Mouse (Mus musculus) midbrain, postnatal 0 days (tissue): Measurements from ENCODE around the gene Eef2kmt. TPM values are rescaled to one million over a fixed set of nuclear protein-coding genes. Genes with fewer than 3 reads are reported as not detected.

Experiments used
- ATAC-seq: fragments of 200-750 bp; cut with Nextera tagmentation; 2 replicates; pipeline ENCODE4 v1.8.0; 2017; ENCODE audit warnings: moderate number of reproducible peaks, mild to moderate bottlenecking, moderate TSS enrichment, moderate library complexity; ENCODE audit not compliant: low FRiP score
- DNase-seq: peaks from one replicate; pipeline ENCODE4 v3.0.0-alpha.2; 2015; ENCODE audit warnings: low spot score
- H3K27ac ChIP-seq: fragments of 300-500 bp; sonication (generic); 2 replicates; pipeline ENCODE4 v1.5.1; 2014; ENCODE audit warnings: low read depth, mild to moderate bottlenecking, low read length, mixed read lengths
- H3K27me3 ChIP-seq: fragments of 300-500 bp; sonication (generic); 2 replicates; pipeline ENCODE4 v1.6.1; 2014; ENCODE audit warnings: low read length, control low read depth, mixed read lengths; ENCODE audit not compliant: insufficient read depth
- H3K36me3 ChIP-seq: fragments of 300-500 bp; sonication (generic); 2 replicates; pipeline ENCODE4 v1.6.1; 2014; ENCODE audit warnings: low read length, control low read depth, mixed read lengths; ENCODE audit not compliant: insufficient read depth
- H3K4me1 ChIP-seq: fragments of 300-500 bp; sonication (generic); 2 replicates; pipeline ENCODE4 v1.6.1; 2014; ENCODE audit warnings: mild to moderate bottlenecking, control low read depth, antibody characterized with exemption, low read length, mixed read lengths; ENCODE audit not compliant: insufficient read depth
- H3K4me2 ChIP-seq: fragments of 300-500 bp; sonication (generic); 2 replicates; pipeline ENCODE4 v1.6.1; 2014; ENCODE audit warnings: low read depth, mild to moderate bottlenecking, low read length, mixed read lengths; ENCODE audit not compliant: poor library complexity, severe bottlenecking
- H3K4me3 ChIP-seq: fragments of 300-500 bp; sonication (generic); 2 replicates; pipeline ENCODE4 v1.5.1; 2014; ENCODE audit warnings: low read depth, mild to moderate bottlenecking, low read length, moderate library complexity
- H3K9ac ChIP-seq: fragments of 300-500 bp; sonication (generic); replicated peaks from 2 replicates; pipeline ENCODE4 v1.6.1; 2014; ENCODE audit warnings: mild to moderate bottlenecking, low read length, moderate library complexity, mixed read lengths; ENCODE audit not compliant: poor library complexity, severe bottlenecking
- H3K9me3 ChIP-seq: fragments of 300-500 bp; sonication (generic); 2 replicates; pipeline ENCODE4 v1.6.1; 2016; ENCODE audit warnings: low read length, control low read depth
- CTCF ChIP-seq: IDR thresholded peaks from 2 replicates; pipeline ENCODE4 v1.5.1; 2016; ENCODE audit warnings: antibody characterized with exemption, mild to moderate bottlenecking
- WGBS: fragments of 180-500 bp; shearing (Covaris S2); extraction: QIAGEN DNeasy Blood & Tissue Kit; methylation state at CpG from one replicate; pipeline ENCODE4 v1.1.7; 2014; 5-methylcytosine and 5-hydroxymethylcytosine counted together
- polyA plus RNA-seq: library from polyadenylated mRNA; unstranded; fragments of >200 nt; fragmentation: Nextera tagmentation; extraction: Ambion mirVana; gene quantifications from 2 replicates; pipeline ENCODE4 v1.2.1, GENCODE M21; 2015
- total RNA-seq: library from RNA; depleted of rRNA; stranded (reverse); fragments of >200 nt; gene quantifications from 2 replicates; pipeline ENCODE4 v1.2.3, GENCODE M21; 2014

Gene Eef2kmt
- total and polyA plus RNA-seq, 2 experiments from 2014 or later, result 5.8 to 6.1 TPM

DNA sequence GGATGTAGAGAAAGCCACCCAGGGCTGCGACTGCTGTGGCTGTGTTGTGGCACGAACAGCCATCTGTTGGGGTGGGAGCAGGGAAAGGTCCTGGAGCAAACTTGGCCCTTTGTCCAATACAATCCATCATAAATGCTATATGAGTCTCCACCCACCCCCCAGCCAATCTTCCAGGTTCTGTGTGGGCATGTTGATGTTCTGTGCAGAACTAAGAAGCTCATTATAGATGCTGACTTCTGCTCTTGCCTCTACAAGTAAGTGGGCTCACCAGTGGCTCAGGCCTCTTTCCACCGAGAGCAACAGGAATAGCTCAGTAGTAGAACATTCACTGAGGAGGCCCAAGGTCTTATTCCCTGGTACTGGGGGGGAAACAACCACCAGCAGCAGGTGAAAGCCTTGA, 43.6 kb downstream of the Eef2kmt start:
- WGBS, result 78% methylated on average over 3 of the region's 3 CpGs
- Histone ChIP-seq H3K4me2 (no peak overlapping the region), H3K36me3 (no peaks in the 10 kb centered on the region), H3K4me3 (no peak overlapping the region), H3K9me3 (no peaks in the 10 kb centered on the region), H3K4me1 (no peaks in the 10 kb centered on the region), H3K9ac (no peak overlapping the region), H3K27me3 (no peaks in the 10 kb centered on the region), H3K27ac (no peak overlapping the region)
- TF ChIP-seq CTCF, result no peak
- DNase-seq (no peak), ATAC-seq (no peak)

DNA sequence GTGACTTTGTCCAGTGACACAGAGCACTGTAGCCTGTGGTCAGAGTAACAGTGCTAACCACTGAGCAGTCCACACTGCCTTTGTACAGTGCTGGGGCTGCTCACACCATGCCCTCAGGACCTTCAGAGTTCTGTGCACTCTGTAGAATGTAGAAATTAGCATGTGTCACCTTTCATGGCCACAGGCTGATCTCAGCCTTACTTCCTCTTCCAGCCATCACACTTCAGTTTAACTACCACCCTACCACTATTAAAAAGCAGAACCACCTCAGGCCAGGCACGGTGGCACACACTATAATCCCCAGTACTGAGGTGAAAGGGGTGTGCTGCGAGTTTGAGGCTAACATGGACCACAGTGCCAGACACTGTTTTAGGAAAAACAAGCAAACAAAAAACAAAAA, 45.4 kb downstream of the Eef2kmt start:
- ATAC-seq (no peak), DNase-seq (no peak)
- Histone ChIP-seq H3K27me3 (no peaks in the 10 kb centered on the region), H3K4me1 (no peaks in the 10 kb centered on the region), H3K27ac (no peak overlapping the region), H3K9me3 (no peaks in the 10 kb centered on the region), H3K36me3 (no peaks in the 10 kb centered on the region), H3K4me3 (no peak overlapping the region), H3K9ac (no peak overlapping the region), H3K4me2 (no peak overlapping the region)
- 76% methylated on average over 2 of the region's 2 CpGs for WGBS
- no peak for TF ChIP-seq CTCF

DNA sequence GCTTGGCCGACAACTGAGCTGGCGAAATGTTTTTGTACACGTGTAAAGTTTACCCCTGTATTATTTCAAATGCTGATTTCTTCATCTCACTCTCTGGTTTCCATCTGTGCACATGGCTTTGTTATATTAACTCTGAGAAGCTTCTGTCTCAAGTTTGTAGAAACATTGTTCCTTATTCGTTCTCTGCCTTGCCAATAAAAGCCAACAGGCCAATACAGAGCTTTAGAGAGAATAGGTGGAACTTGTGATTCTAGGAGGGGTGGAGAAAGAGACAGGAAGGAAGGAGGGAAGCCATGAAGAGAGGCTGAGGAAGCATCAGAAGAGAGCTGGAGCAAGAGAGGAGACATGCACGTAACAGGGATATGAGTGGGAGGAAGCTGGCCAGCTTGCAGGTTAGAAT, 49.7 kb downstream of the Eef2kmt start:
- no peaks in the 10 kb centered on the region; the same call in 1 of the 2 replicates for H3K4me1 ChIP-seq
- H3K9me3 ChIP-seq, result no peaks in the 10 kb centered on the region
- H3K27me3 ChIP-seq, result no peaks in the 10 kb centered on the region
- no peak overlapping the region for H3K27ac ChIP-seq
- DNase-seq (no peak), ATAC-seq (no peak)
- 73% methylated on average over 5 of the region's 5 CpGs for WGBS
- H3K9ac ChIP-seq, result no peak overlapping the region
- H3K4me2 ChIP-seq, result no peak overlapping the region
- H3K36me3 ChIP-seq, result no peaks in the 10 kb centered on the region
- no peak overlapping the region for H3K4me3 ChIP-seq
- TF ChIP-seq CTCF, result no peak

DNA sequence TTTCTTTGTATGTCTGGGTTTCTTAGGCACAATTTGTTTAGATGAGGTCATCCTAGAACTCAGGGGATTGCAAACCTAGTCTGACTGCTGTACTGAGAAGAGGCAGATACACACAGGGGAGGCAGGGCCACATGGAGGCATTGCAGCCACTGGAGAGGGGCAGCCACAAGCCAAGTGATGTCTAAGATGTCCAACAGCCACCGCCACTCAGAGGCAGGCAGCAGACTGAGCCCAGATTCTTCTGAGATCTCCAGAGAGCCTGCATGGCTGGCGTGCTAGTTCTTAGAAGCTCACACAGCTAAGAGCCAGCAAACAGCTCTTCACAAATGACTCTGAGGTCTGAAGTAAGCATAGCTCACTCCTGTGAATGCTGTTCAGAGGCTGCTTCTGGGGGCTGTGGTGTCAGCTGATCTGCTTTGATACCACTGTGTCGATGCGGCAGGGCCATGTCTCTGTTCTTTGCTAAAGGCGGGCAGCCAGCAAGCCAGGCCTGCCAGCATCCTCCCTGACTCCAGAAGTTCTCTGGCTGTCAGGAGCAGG, 50.3 kb downstream of the Eef2kmt start:
- no peak overlapping the region for H3K27ac ChIP-seq
- DNase-seq (no peak), ATAC-seq (no peak)
- WGBS, result 85% methylated on average over 5 of the region's 5 CpGs
- no peaks in the 10 kb centered on the region for H3K27me3 ChIP-seq
- no peak for TF ChIP-seq CTCF
- H3K9ac ChIP-seq, result no peak overlapping the region
- H3K4me3 ChIP-seq, result no peak overlapping the region
- no peak overlapping the region for H3K4me2 ChIP-seq
- H3K4me1 ChIP-seq, result no peaks in the 10 kb centered on the region; the same call in 1 of the 2 replicates
- no peaks in the 10 kb centered on the region for H3K36me3 ChIP-seq
- H3K9me3 ChIP-seq, result no peaks in the 10 kb centered on the region

DNA sequence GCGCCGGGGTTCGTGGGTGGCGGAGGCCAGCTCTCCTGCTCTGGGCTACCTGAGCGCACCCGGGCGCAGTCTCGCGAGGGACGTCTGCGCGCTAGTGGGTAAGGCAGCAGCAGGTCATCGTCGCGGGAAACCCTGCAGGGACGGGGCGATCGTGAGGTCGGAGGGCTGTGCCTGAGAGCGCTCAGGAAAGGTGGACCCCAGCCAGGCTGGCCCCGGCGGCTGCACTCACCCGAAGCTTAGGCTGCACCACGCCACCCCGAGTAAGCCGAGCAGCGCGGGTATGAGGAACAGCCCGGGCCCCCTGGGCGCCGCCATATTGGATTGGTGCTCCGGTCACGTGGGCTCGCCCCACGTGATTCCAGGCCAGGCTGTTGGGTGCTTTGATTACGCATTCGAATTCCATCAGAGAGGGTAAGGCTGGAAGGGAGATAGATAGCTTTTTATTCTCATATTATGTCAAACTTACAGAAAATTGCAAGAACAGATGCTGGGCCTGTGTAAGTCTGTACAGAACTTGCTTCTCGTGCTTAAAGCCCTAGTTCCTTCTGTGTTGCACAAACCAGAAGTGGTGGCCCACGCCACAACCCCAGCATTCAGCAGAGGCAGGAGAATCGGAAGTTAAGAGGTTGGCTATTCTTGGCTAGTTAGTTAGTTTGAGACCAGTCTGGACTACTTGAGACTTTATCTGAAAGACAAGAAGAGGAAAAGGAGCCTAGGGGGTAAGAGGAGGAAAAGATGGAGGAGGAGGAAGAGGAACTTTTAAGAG, 51.9 kb downstream of the Eef2kmt start, which contains the start of gene Nagpa:
TSS of gene Nagpa (minus strand) at position 345 of the 766 bp plus-strand sequence.
- Histone ChIP-seq H3K9ac (peak within 1 kb of the TSS; percentile 57), H3K36me3 (peaks cover 2% of the 10 kb centered on the region; the same call in 1 of the 2 replicates), H3K4me3 (peak within 1 kb of the TSS; percentile 77), H3K4me2 (peak within 1 kb of the TSS; percentile 95), H3K27ac (0 out of 2 replicates have a peak within 1 kb of the TSS, but pooled peaks have one; percentile 32), H3K9me3 (no peaks in the 10 kb centered on the region), H3K4me1 (no peaks in the 10 kb centered on the region; the same call in 1 of the 2 replicates), H3K27me3 (no peaks in the 10 kb centered on the region)
- DNase-seq (peak; percentile 92), ATAC-seq (peak; percentile 91)
- 4% methylated on average over 40 of the region's 40 CpGs for WGBS
- no peak for TF ChIP-seq CTCF

DNA sequence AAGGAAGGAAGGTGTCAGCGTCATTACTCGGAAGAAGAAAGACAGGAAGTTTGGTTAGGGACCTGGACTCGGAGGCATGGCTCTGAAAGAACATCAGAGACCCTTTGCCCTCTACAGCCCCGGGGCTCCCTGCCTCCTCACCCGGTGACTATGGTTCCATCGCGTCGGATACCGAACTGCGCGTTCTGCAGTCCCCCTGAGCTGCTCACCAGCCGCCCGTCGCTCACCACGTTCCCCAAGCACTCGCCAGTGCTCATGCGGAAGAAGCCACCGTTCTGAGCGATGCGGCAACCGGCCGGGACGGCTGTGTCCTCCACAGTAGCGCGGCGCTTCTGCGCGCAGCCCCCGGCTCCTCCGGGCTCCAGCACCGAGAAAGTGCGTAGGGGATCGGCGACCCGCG, 52.6 kb downstream of the Eef2kmt start:
- peak overlapping the region; percentile 95 for H3K4me2 ChIP-seq
- H3K27me3 ChIP-seq, result no peaks in the 10 kb centered on the region
- no peak for TF ChIP-seq CTCF
- H3K9me3 ChIP-seq, result no peaks in the 10 kb centered on the region
- peaks cover 8% of the 10 kb centered on the region for H3K36me3 ChIP-seq
- no peak overlapping the region for H3K27ac ChIP-seq
- H3K4me3 ChIP-seq, result peak overlapping the region; percentile 77
- 2% methylated on average over 36 of the region's 36 CpGs for WGBS
- ATAC-seq, result no peak; the same call in none of the 2 replicates
- no peaks in the 10 kb centered on the region; the same call in 1 of the 2 replicates for H3K4me1 ChIP-seq
- peak overlapping the region; percentile 57 for H3K9ac ChIP-seq
- DNase-seq, result no peak
